Mouse (Mus musculus) embryonic fibroblast, embryonic 13.5 days (primary cell): ENCODE results near the gene Nes. TPM values are rescaled to one million over a fixed set of nuclear protein-coding genes. Genes with fewer than 3 reads are reported as not detected.
A peak's percentile ranks its signal among the peaks of the same experiment; 100 is the strongest.

Experiments
- H3K27ac ChIP-seq: 2 replicates; pipeline ENCODE4 v1.5.1; 2012; ENCODE audit warnings: low read length, control low read depth, inconsistent platforms; ENCODE audit not compliant: insufficient read depth
- H3K4me1 ChIP-seq: 2 replicates; pipeline ENCODE4 v1.6.1; 2011; ENCODE audit warnings: low read length; ENCODE audit not compliant: control insufficient read depth, insufficient read depth
- H3K4me3 ChIP-seq: 2 replicates; pipeline ENCODE4 v1.5.1; 2011; ENCODE audit warnings: mild to moderate bottlenecking, control low read depth, low read length; ENCODE audit not compliant: insufficient read depth
- CTCF ChIP-seq: IDR thresholded peaks from 2 replicates; pipeline ENCODE4 v1.5.1; 2011; ENCODE audit warnings: mild to moderate bottlenecking, control low read depth, low read length, moderate library complexity, borderline replicate concordance; ENCODE audit not compliant: insufficient read depth
- POLR2A ChIP-seq: IDR thresholded peaks from 2 replicates; pipeline ENCODE4 v1.6.1; 2011; ENCODE audit warnings: low read depth, mild to moderate bottlenecking, control low read depth, low read length, moderate library complexity
- polyA plus RNA-seq: library from polyadenylated mRNA; stranded (reverse); fragments of >200 nt; gene quantifications from 2 replicates; pipeline ENCODE4 v1.2.4, GENCODE M21; 2011; ENCODE audit warnings: low read depth; ENCODE audit not compliant: missing spikeins, insufficient read length

Nes gene
- polyA plus RNA-seq, 1 experiment, result 25.7 TPM

GRCm38 (mm10) chr3:87949266-87949954 lies 21.5 kb upstream of the Nes start:
- peak overlapping the region; percentile 73 for H3K27ac ChIP-seq
- H3K4me3 ChIP-seq, result peak overlapping the region; percentile 28
- peaks cover 32% of the 10 kb centered on the region for H3K4me1 ChIP-seq
- TF ChIP-seq CTCF (no peak), POLR2A (peak; percentile 21; the same call in 1 of the 2 replicates)

GRCm38 (mm10) chr3:87949955-87950515 lies 20.8 kb upstream of the Nes start:
- Histone ChIP-seq H3K27ac (peak overlapping the region; percentile 22; the same call in 1 of the 2 replicates), H3K4me1 (peaks cover 26% of the 10 kb centered on the region), H3K4me3 (peak overlapping the region; percentile 8)
- TF ChIP-seq POLR2A (no peak), CTCF (no peak)

- no peak for TF ChIP-seq CTCF
- no peak for TF ChIP-seq POLR2A
- H3K4me1 ChIP-seq, result peaks cover 9% of the 10 kb centered on the region
- H3K4me3 ChIP-seq, result no peak overlapping the region
Measured at GRCm38 (mm10) chr3:87951946-87952345, 18.9 kb upstream of the Nes start.

GRCm38 (mm10) chr3:87952440-87952839 lies 18.4 kb upstream of the Nes start:
- Histone ChIP-seq H3K4me3 (no peak overlapping the region), H3K4me1 (peaks cover 5% of the 10 kb centered on the region; the same call in 1 of the 2 replicates)

More at GRCm38 (mm10) chr3:87951946-87952345, 18.9 kb upstream of the Nes start:
- no peak overlapping the region for H3K27ac ChIP-seq

GRCm38 (mm10) chr3:87958056-87958455 lies 12.8 kb upstream of the Nes start:
- TF ChIP-seq CTCF (no peak), POLR2A (no peak)
- H3K4me3 ChIP-seq, result no peak overlapping the region
- peaks cover 11% of the 10 kb centered on the region; the same call in 1 of the 2 replicates for H3K4me1 ChIP-seq
- no peak overlapping the region for H3K27ac ChIP-seq

More at GRCm38 (mm10) chr3:87952440-87952839, 18.4 kb upstream of the Nes start:
- no peak overlapping the region for H3K27ac ChIP-seq
- TF ChIP-seq CTCF (no peak), POLR2A (no peak)

- Histone ChIP-seq H3K4me3 (no peak overlapping the region), H3K4me1 (peaks cover 11% of the 10 kb centered on the region; the same call in 1 of the 2 replicates), H3K27ac (no peak overlapping the region)
- TF ChIP-seq CTCF (no peak), POLR2A (no peak)
Measured at GRCm38 (mm10) chr3:87958476-87958875, 12.4 kb upstream of the Nes start.

- no peak for TF ChIP-seq CTCF
- TF ChIP-seq POLR2A, result no peak
- H3K4me3 ChIP-seq, result no peak overlapping the region
- H3K27ac ChIP-seq, result peak overlapping the region; percentile 21; the same call in 1 of the 2 replicates
- peaks cover 11% of the 10 kb centered on the region; the same call in 1 of the 2 replicates for H3K4me1 ChIP-seq
Measured at GRCm38 (mm10) chr3:87958967-87959366, 11.9 kb upstream of the Nes start.

- Histone ChIP-seq H3K27ac (peak overlapping the region; percentile 84), H3K4me1 (peaks cover 11% of the 10 kb centered on the region; the same call in 1 of the 2 replicates)
- TF ChIP-seq POLR2A (no peak), CTCF (no peak)
Measured at GRCm38 (mm10) chr3:87959371-87959770, 11.5 kb upstream of the Nes start.

GRCm38 (mm10) chr3:87960191-87960585 lies 10.7 kb upstream of the Nes start:
- peak overlapping the region; percentile 84 for H3K27ac ChIP-seq
- H3K4me3 ChIP-seq, result peak overlapping the region; percentile 30; the same call in 1 of the 2 replicates
- TF ChIP-seq CTCF (no peak), POLR2A (no peak)
- H3K4me1 ChIP-seq, result peaks cover 11% of the 10 kb centered on the region; the same call in 1 of the 2 replicates

More at GRCm38 (mm10) chr3:87959371-87959770, 11.5 kb upstream of the Nes start:
- no peak overlapping the region for H3K4me3 ChIP-seq

- TF ChIP-seq CTCF (peak; percentile 81), POLR2A (peak; percentile 70)
- Histone ChIP-seq H3K27ac (peak overlapping the region; percentile 84), H3K4me1 (peaks cover 11% of the 10 kb centered on the region; the same call in 1 of the 2 replicates), H3K4me3 (peak overlapping the region; percentile 30)
Measured at GRCm38 (mm10) chr3:87960586-87961191, 10.2 kb upstream of the Nes start.
